Mouse (Mus musculus) brain, embryonic 14.5 days (tissue): Measurements from ENCODE around the gene Xkr8.

Source experiments
- CTCF ChIP-seq: fragments of 200-500 bp; IDR thresholded peaks from 2 replicates; pipeline ENCODE4 v1.5.1; 2012; ENCODE audit warnings: inconsistent platforms, mild to moderate bottlenecking, moderate library complexity, borderline replicate concordance; ENCODE audit not compliant: insufficient read depth, insufficient read length; ENCODE audit errors: extremely low read depth
- POLR2A ChIP-seq: fragments of 200-500 bp; IDR thresholded peaks from 2 replicates; pipeline ENCODE4 v1.6.1; 2012; ENCODE audit warnings: mild to moderate bottlenecking, inconsistent platforms, borderline replicate concordance; ENCODE audit not compliant: poor library complexity, insufficient read depth, insufficient read length, severe bottlenecking; ENCODE audit errors: extremely low read depth

GRCm38 (mm10) chr4:132732148-132732684 is at the start of gene Xkr8:
- TF ChIP-seq CTCF (no peak), POLR2A (no peak; the same call in 1 of the 2 replicates)
